Mouse (Mus musculus): ENCODE results near the gene Bmf. TPM values are rescaled to one million over a fixed set of nuclear protein-coding genes. Genes with fewer than 3 reads are reported as not detected.

Gene Bmf
- polyA plus RNA-seq, 1 experiment from 2014 or later: 2.7 TPM

DNA sequence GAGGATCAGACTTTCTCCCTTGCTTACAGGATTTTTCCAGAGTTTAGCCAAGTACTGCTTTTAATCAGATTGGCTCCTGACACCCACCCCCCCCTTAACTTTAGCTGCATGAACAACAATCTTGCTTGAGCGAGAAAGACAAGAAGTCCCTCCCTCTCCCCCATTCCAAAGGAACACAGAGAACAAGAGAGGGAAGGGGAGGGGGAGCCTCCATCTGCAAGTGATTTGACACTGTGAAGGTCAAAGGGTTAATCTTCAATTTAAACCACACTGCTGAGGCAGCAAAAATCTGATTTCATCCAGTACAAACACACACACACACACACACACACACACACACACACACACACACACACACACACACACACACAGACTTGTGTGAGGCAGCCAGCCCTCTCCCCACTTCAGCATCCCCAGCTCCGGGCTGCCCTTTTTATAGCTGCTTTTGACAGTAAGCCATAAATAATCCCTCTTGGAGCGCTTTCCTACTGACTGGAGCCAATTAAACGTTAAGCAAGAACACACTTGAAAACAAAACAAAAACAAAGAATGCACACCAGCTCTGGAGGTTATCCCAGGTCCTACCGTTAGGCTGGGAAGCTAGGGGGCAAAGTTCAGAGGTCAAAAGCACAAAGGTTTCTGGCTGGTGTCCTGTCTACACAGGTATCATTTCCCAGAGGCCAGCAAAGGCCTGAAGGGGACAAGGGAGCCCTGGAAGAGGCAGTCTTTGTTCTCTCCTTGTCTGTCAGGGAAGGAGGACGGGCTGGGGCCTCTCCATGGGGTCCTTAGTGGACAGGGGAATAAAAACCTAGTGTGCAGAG, 16.4 kb downstream of the Bmf start:
- 0 out of 2 replicates have a peak, but pooled peaks have one; percentile 22 for ATAC-seq (ENCODE audit: insufficient number of reproducible peaks, low FRiP score)
- Histone ChIP-seq H3K27me3 (replicated peaks) (no peaks in the 10 kb centered on the region), H3K4me3 (no peak overlapping the region), H3K27ac (ENCODE audit: poor library complexity, severe bottlenecking) (peak overlapping the region; percentile 91), H3K36me3 (peaks cover 12% of the 10 kb centered on the region; the same call in 1 of the 2 replicates), H3K9ac (peak overlapping the region; percentile 51), H3K4me2 (no peak overlapping the region), H3K9me3 (replicated peaks) (no peaks in the 10 kb centered on the region), H3K4me1 (replicated peaks) (peaks cover 77% of the 10 kb centered on the region)
- WGBS: 20% methylated on average over 6 of the region's 6 CpGs

DNA sequence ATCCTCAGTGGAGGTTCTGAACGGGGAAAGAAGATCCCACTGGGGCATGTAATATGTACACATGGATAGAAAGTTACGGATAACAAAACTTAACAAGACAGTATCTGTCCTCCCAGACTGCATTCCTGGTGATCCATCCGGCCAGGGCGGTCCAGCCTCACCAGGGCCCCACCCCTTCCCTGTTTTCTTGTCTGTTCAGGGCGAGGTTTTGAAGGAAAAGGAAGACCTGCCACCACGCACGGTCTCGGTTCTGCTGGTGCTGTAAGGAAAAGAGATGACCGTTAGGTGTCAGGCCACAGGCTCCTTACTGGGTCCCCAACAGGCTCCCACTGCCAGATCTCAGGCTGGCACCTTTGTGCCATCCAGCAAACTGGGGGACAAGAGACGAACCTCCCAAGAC, 17.1 kb downstream of the Bmf start:
- Histone ChIP-seq H3K27me3 (replicated peaks) (no peaks in the 10 kb centered on the region), H3K4me2 (no peak overlapping the region), H3K9me3 (replicated peaks) (no peaks in the 10 kb centered on the region), H3K27ac (ENCODE audit: poor library complexity, severe bottlenecking) (peak overlapping the region; percentile 91), H3K36me3 (peaks cover 12% of the 10 kb centered on the region; the same call in 1 of the 2 replicates), H3K4me3 (no peak overlapping the region), H3K4me1 (replicated peaks) (peaks cover 76% of the 10 kb centered on the region), H3K9ac (peak overlapping the region; percentile 39; the same call in 1 of the 2 replicates)
- 48% methylated on average over 10 of the region's 10 CpGs for WGBS
- no peak for ATAC-seq (ENCODE audit: insufficient number of reproducible peaks, low FRiP score)

DNA sequence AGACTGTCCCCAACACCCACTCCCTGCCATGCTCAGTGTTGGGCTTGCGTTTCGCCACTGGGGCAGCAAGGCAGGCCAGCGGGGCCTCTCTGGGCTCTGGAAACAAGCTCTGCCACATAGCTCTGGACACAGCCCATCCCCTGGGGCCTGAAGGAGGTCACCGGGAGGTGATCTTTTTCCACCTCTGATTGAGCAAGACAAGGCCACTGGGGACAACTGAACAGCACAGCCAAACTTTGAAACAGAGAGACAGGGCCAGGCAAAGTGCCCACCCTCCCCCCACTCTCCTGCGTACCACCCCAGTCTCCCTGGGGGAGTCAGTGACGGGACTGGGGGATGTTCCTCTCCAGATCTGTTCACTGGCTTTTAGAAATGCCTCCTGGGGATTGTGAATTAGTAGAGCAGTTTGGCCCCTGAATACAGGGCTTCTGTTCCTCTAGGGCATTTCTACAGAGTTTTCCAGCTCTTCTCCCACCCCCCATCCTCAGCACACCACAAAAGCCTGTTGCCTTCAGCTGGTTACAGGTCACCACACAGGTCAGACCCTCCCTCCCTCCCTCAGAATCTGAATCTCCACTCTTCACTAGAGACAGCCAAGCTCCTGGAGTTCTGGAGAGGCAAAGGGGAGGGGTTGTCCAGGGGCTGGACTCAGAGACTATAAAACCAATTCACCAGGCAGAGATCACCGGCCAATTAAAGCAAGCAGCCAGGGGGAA, 19.9 kb downstream of the Bmf start:
- Histone ChIP-seq H3K27ac (ENCODE audit: poor library complexity, severe bottlenecking) (peak overlapping the region; percentile 85), H3K27me3 (replicated peaks) (no peaks in the 10 kb centered on the region), H3K4me3 (no peak overlapping the region), H3K36me3 (peaks cover 12% of the 10 kb centered on the region; the same call in 1 of the 2 replicates), H3K9ac (peak overlapping the region; percentile 61), H3K4me2 (peak overlapping the region; percentile 15), H3K4me1 (replicated peaks) (peaks cover 61% of the 10 kb centered on the region), H3K9me3 (replicated peaks) (no peaks in the 10 kb centered on the region)
- ATAC-seq (ENCODE audit: insufficient number of reproducible peaks, low FRiP score): peak; percentile 22
- 14% methylated on average over 7 of the region's 7 CpGs for WGBS

DNA sequence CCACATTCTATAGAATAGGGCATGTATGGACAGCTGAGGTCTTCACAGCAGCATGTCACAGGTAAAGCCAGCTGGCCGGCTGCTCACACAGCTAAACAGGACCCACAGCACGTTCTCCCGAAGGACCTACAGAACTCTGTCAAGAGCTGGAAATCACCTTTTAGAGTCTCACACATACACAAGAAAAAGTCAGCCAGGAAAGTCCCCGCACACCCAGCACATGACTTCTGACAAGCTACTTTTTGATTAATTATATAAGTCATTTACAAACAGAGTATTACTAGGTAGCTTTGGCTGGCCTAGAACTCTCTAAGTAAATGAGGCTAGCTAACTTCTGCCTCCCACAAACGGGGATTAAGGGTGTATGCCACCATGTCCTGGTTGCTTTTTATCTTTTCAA, 22.9 kb downstream of the Bmf start:
- ATAC-seq (ENCODE audit: insufficient number of reproducible peaks, low FRiP score): no peak
- WGBS: 83% methylated on average over 5 of the region's 5 CpGs
- no peak overlapping the region for H3K9ac ChIP-seq
- H3K4me2 ChIP-seq: no peak overlapping the region
- H3K36me3 ChIP-seq: peaks cover 4% of the 10 kb centered on the region; the same call in 1 of the 2 replicates
- H3K27ac ChIP-seq (ENCODE audit: poor library complexity, severe bottlenecking): no peak overlapping the region
- no peaks in the 10 kb centered on the region for H3K27me3 ChIP-seq (replicated peaks)
- H3K4me3 ChIP-seq: no peak overlapping the region
- H3K9me3 ChIP-seq (replicated peaks): no peaks in the 10 kb centered on the region
- H3K4me1 ChIP-seq (replicated peaks): peaks cover 59% of the 10 kb centered on the region

DNA sequence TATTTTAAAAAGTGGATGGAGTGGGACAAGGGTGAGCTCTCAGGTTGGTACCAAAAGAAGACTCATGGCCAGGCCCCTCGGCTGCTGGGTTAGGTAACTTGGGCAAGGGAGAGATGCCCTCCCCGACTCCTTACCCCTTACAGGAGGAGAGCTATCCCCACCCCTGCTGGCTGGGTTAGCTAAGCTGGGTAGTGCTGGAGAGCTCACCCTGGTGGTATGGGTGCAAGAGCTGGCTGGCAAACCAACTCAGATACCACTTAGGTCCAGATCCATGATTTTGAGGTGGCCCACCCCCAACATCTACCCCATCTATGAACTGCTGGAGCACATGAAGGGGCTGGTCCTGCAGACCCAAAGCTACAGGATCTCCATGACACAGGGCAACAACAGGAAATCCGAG, 24.7 kb downstream of the Bmf start:
- Histone ChIP-seq H3K4me1 (replicated peaks) (peaks cover 53% of the 10 kb centered on the region), H3K9ac (no peak overlapping the region), H3K9me3 (replicated peaks) (no peaks in the 10 kb centered on the region), H3K27ac (ENCODE audit: poor library complexity, severe bottlenecking) (no peak overlapping the region), H3K4me3 (no peak overlapping the region), H3K4me2 (no peak overlapping the region), H3K27me3 (replicated peaks) (no peaks in the 10 kb centered on the region), H3K36me3 (no peaks in the 10 kb centered on the region)
- 71% methylated on average over 3 of the region's 3 CpGs for WGBS
- no peak for ATAC-seq (ENCODE audit: insufficient number of reproducible peaks, low FRiP score)

DNA sequence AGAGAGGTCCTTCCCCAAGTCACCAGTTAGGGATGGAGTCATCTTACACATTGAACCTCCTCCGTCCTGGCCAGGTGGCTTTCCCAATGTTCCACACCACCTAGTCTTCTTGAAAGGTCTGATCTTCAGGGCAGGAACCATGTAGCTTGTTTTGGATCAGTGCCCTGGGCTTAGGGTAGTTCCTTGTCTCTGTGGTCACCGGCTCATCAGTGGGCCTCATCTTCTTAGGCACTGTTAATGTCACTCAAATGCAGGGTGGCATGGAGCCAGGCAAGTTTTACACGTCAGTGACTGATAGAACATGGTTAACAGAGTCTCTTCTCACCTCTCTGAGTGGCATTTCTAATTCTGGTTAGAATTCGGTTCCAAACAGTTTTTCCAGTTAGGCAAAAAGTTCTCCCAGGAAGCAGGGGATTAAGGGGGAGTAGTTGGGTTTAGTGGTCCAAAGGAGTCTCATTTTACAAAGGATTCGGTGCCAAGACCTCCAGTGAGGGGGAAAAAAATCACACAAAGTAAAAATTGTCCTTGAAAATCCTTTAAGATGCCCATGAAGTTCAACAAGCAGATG, 26.2 kb downstream of the Bmf start:
- Histone ChIP-seq H3K4me2 (no peak overlapping the region), H3K9ac (no peak overlapping the region), H3K36me3 (no peaks in the 10 kb centered on the region), H3K27ac (ENCODE audit: poor library complexity, severe bottlenecking) (peak overlapping the region; percentile 79), H3K4me3 (no peak overlapping the region), H3K27me3 (replicated peaks) (no peaks in the 10 kb centered on the region), H3K4me1 (replicated peaks) (peaks cover 47% of the 10 kb centered on the region), H3K9me3 (replicated peaks) (no peaks in the 10 kb centered on the region)
- WGBS: 40% methylated on average over 5 of the region's 5 CpGs
- no peak for ATAC-seq (ENCODE audit: insufficient number of reproducible peaks, low FRiP score)

DNA sequence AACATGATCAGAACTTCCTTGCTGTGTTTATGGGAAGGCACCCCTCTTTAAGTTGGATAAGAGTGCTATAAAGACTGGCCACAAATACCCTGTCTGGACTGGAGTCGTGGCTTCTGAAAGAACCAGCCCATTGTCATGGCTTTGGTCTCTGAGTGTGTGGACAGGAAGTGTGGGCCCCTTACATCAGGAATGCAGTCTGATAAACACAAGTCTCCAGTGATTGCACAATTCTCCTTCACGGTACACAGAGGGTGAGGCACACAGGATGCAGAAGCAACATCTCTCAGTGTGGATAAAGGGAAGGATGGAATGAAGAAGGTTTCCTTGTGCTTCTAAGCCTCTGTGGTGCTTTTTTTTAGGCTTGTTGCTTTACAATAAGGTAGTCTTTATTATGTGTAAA, 27.2 kb downstream of the Bmf start:
- H3K4me3 ChIP-seq: no peak overlapping the region
- H3K4me2 ChIP-seq: no peak overlapping the region
- no peaks in the 10 kb centered on the region for H3K36me3 ChIP-seq
- peak overlapping the region; percentile 79 for H3K27ac ChIP-seq (ENCODE audit: poor library complexity, severe bottlenecking)
- no peak overlapping the region for H3K9ac ChIP-seq
- no peaks in the 10 kb centered on the region for H3K9me3 ChIP-seq (replicated peaks)
- peaks cover 43% of the 10 kb centered on the region for H3K4me1 ChIP-seq (replicated peaks)
- peak; percentile 80 for ATAC-seq (ENCODE audit: insufficient number of reproducible peaks, low FRiP score)
- no peaks in the 10 kb centered on the region for H3K27me3 ChIP-seq (replicated peaks)
- WGBS: 3% methylated on average over 2 of the region's 2 CpGs

DNA sequence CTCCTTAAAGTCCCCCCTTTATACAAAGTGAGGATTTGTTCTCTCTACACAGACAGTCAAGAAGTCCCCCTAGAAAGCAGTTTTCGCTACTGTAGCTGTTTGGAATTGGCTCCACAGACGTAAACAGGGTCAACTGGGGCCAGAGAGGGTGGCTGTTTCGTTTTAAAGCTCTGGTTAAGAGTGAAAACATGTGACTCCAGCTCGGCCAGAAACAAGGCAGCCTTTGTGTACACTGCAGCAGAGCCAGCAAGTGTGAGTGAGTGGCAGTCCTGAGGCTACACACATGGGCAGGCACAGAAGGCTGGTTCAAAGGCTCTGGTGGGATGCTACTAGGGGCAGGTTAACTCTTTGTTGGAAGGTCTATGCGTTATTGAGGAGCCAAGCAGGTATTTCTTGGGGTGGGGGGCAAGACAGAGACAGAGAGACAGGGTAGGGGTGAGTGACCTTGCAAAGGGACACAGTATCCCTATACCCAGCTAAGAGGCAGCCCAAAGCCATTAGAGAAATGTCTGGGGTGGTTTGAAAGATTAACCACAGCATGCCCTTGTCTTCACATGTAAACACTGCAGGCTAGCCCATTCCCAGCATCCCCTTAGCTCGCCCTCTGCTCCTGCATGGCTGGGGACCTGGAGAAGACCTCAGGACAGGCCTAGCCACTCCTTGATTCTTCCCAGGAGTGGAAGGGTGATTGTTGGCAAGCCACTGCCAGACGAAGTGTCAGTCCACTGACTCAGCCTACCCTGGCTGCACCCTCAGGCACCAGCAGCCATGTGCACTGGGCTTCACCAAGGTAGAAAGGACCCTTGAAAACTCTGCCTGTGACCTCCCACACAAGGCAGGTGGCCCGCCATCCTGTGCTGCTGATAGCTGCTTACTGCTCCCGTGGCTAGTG, 29.2 kb downstream of the Bmf start:
- Histone ChIP-seq H3K4me2 (no peak overlapping the region), H3K9me3 (replicated peaks) (no peaks in the 10 kb centered on the region), H3K4me3 (no peak overlapping the region), H3K9ac (0 out of 2 replicates have a peak overlapping the region, but pooled peaks have one; percentile 28), H3K4me1 (replicated peaks) (peaks cover 43% of the 10 kb centered on the region), H3K36me3 (no peaks in the 10 kb centered on the region), H3K27ac (ENCODE audit: poor library complexity, severe bottlenecking) (peak overlapping the region; percentile 77), H3K27me3 (replicated peaks) (no peaks in the 10 kb centered on the region)
- 34% methylated on average over 9 of the region's 9 CpGs for WGBS
- ATAC-seq (ENCODE audit: insufficient number of reproducible peaks, low FRiP score): peak; percentile 75

DNA sequence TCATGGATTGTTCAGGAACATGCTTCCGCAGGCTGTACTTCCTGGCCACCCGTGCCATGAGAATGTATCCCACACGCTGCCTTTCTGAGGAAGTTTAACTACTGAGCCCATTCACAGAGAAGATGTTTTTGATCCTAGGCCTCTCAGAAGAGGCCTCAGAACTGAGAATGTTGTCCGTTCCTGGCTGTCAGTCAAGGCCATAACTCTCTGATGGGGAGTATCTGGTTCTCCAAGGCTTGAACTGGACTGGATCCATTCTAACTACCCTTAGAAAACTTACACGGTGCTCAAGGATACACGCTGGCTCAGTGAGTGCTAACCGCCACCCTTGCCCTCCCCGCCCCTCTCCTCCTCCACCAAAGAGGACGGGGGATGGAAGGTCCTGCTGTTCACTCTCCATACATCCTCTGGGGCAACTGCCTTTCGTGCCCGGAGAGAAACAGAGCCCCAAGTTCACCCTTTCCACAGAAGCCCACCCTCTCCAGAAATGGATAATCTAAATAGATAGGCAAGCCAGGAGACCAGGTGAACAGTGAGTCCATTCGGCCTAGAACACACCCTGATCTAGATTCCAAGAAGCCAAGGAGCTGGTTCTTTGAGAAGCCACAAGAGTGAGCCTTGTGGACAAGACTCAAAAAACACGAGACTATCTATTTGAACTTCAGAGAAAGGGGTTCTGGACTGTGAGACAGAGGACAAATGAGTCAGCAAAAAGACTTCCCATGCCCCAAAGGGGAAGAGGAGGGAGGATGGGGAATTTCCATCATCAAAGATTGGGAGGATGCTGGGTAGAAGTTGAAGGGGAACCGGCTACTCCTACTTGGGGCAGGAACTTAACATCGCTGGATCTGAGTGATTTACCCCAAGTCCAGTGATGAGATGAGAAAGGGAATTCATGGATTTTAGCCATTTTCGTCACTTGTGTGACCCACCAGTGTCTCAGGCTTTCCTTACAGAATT, 36.8 kb downstream of the Bmf start:
- no peak overlapping the region for H3K4me3 ChIP-seq
- H3K9me3 ChIP-seq (replicated peaks): no peaks in the 10 kb centered on the region
- 70% methylated on average over 16 of the region's 16 CpGs for WGBS
- peaks cover 22% of the 10 kb centered on the region for H3K4me1 ChIP-seq (replicated peaks)
- H3K4me2 ChIP-seq: no peak overlapping the region
- ATAC-seq (ENCODE audit: insufficient number of reproducible peaks, low FRiP score): no peak
- H3K36me3 ChIP-seq: no peaks in the 10 kb centered on the region
- no peaks in the 10 kb centered on the region for H3K27me3 ChIP-seq (replicated peaks)
- 0 out of 2 replicates have a peak overlapping the region, but pooled peaks have one; percentile 29 for H3K27ac ChIP-seq (ENCODE audit: poor library complexity, severe bottlenecking)
- no peak overlapping the region for H3K9ac ChIP-seq

Measured in heart, embryonic 12.5 days (tissue).